Mouse (Mus musculus): ENCODE measurements around the gene Sgcd. TPM values are rescaled to one million over a fixed set of nuclear protein-coding genes. Genes with fewer than 3 reads are reported as not detected.

The Sgcd gene
- polyA plus RNA-seq, 1 experiment from 2014 or later = 1.2 TPM

DNA sequence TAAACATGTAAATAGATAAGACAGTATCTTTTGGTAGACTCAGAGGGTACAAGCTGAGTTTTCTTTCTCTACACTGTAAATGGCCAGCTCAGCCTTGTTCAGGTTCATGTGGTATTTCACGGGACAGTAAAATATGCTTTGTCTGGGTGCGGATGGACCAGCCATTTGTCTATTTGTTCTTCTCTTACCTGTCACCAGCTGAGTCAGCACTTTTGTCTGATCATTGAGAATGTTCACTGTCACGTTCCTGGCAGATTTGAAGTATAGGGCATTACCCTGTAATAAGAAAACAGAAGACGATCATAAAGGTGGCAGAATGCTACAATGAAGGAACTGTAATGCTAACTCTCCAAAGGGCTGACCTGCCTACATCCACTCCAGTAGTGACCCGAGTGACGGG lies 856.4 kb downstream of the Sgcd start:
- WGBS = 86% methylated on average over 6 of the region's 6 CpGs
- Histone ChIP-seq H3K36me3 (ENCODE audit: control insufficient read depth, insufficient read depth) (no peaks in the 10 kb centered on the region), H3K27me3 (replicated peaks; ENCODE audit: control insufficient read depth, insufficient read depth, low read length) (no peaks in the 10 kb centered on the region), H3K9me3 (ENCODE audit: control insufficient read depth) (no peaks in the 10 kb centered on the region), H3K9ac (ENCODE audit: low read depth, low read length) (no peak overlapping the region), H3K4me2 (replicated peaks; ENCODE audit: low read depth) (no peak overlapping the region), H3K4me1 (replicated peaks; ENCODE audit: control insufficient read depth, insufficient read depth, low read length) (no peaks in the 10 kb centered on the region), H3K27ac (ENCODE audit: low read depth, low read length) (no peak overlapping the region), H3K4me3 (ENCODE audit: low read depth, low read length) (no peak overlapping the region)
- no peak for ATAC-seq
- TF ChIP-seq CTCF (IDR thresholded peaks at IDR 0.05; ENCODE audit: low read depth) = no peak

DNA sequence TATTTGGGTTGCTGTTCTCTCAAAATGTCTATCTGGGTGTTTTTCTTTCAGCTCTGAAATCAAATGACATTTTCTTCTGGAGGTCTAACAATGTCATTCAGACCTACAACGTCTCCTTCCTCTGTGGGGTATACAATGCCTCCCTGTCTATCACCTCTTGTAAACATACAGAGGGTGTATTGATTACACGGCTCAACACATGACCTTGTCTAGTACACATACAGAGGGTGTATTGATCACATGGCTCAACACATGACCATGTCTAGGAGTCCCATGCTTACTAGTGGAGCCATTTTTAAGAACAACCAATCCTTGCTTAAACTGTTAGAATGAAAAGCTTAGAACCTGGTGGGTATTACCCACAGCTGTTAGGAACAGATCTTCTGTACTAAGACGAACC lies 858.3 kb downstream of the Sgcd start:
- Histone ChIP-seq H3K36me3 (ENCODE audit: control insufficient read depth, insufficient read depth) (no peaks in the 10 kb centered on the region), H3K9me3 (ENCODE audit: control insufficient read depth) (no peaks in the 10 kb centered on the region), H3K27me3 (replicated peaks; ENCODE audit: control insufficient read depth, insufficient read depth, low read length) (no peaks in the 10 kb centered on the region), H3K4me2 (replicated peaks; ENCODE audit: low read depth) (no peak overlapping the region), H3K9ac (ENCODE audit: low read depth, low read length) (no peak overlapping the region), H3K4me3 (ENCODE audit: low read depth, low read length) (no peak overlapping the region), H3K27ac (ENCODE audit: low read depth, low read length) (no peak overlapping the region), H3K4me1 (replicated peaks; ENCODE audit: control insufficient read depth, insufficient read depth, low read length) (no peaks in the 10 kb centered on the region)
- ATAC-seq = no peak
- WGBS = 50% methylated on average over 3 of the region's 3 CpGs
- no peak for TF ChIP-seq CTCF (IDR thresholded peaks at IDR 0.05; ENCODE audit: low read depth)

DNA sequence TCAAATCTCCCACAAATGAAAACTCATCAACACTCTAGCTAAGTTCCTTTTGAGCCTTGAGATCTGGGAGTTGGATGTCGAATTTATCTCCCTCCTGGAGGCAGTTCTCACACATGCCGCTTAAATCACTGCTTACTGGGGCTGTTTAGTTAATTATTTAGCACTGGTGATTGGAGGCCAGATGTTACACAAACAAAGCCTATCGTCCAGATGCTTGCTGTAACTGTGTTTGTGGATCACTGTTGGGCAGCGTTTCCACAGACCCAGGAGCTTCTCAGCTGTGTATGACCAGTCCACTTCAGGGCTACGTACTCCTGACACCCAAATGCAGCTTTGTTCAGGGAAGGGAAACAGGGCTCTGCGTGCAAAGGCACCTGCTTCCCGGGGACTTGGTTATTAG lies 858.8 kb downstream of the Sgcd start:
- no peak for ATAC-seq
- 29% methylated on average over 7 of the region's 7 CpGs for WGBS
- Histone ChIP-seq H3K9me3 (ENCODE audit: control insufficient read depth) (no peaks in the 10 kb centered on the region), H3K27me3 (replicated peaks; ENCODE audit: control insufficient read depth, insufficient read depth, low read length) (no peaks in the 10 kb centered on the region), H3K9ac (ENCODE audit: low read depth, low read length) (no peak overlapping the region), H3K4me3 (ENCODE audit: low read depth, low read length) (no peak overlapping the region), H3K4me1 (replicated peaks; ENCODE audit: control insufficient read depth, insufficient read depth, low read length) (no peaks in the 10 kb centered on the region), H3K36me3 (ENCODE audit: control insufficient read depth, insufficient read depth) (no peaks in the 10 kb centered on the region), H3K27ac (ENCODE audit: low read depth, low read length) (no peak overlapping the region), H3K4me2 (replicated peaks; ENCODE audit: low read depth) (no peak overlapping the region)
- TF ChIP-seq CTCF (IDR thresholded peaks at IDR 0.05; ENCODE audit: low read depth) = no peak

DNA sequence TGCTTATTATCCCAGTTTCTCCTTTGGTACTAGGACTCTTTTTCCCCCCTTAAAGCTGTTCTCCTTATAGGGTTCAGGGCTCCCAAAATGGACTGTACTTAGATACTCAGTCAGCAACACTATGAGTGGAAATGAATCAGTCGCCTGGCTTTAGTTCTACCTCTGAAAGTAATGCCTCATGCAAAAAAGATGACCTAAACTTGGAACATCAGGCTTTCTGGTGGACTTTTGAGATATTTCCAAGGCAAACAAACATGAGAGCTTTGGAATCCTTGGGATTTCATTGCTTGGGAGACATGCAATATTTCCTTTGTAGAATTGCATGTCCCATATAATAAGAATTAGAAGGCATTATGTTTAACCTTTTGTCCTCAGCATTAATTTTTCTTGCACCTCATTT lies 859.6 kb downstream of the Sgcd start:
- H3K4me3 ChIP-seq (ENCODE audit: low read depth, low read length) = no peak overlapping the region
- H3K27ac ChIP-seq (ENCODE audit: low read depth, low read length) = no peak overlapping the region
- no peak for TF ChIP-seq CTCF (IDR thresholded peaks at IDR 0.05; ENCODE audit: low read depth)
- H3K36me3 ChIP-seq (ENCODE audit: control insufficient read depth, insufficient read depth) = no peaks in the 10 kb centered on the region
- 78% methylated on average over 1 of the region's 1 CpGs for WGBS
- no peaks in the 10 kb centered on the region for H3K27me3 ChIP-seq (replicated peaks; ENCODE audit: control insufficient read depth, insufficient read depth, low read length)
- H3K9me3 ChIP-seq (ENCODE audit: control insufficient read depth) = no peaks in the 10 kb centered on the region
- H3K4me2 ChIP-seq (replicated peaks; ENCODE audit: low read depth) = no peak overlapping the region
- H3K4me1 ChIP-seq (replicated peaks; ENCODE audit: control insufficient read depth, insufficient read depth, low read length) = no peaks in the 10 kb centered on the region
- no peak for ATAC-seq
- no peak overlapping the region for H3K9ac ChIP-seq (ENCODE audit: low read depth, low read length)

DNA sequence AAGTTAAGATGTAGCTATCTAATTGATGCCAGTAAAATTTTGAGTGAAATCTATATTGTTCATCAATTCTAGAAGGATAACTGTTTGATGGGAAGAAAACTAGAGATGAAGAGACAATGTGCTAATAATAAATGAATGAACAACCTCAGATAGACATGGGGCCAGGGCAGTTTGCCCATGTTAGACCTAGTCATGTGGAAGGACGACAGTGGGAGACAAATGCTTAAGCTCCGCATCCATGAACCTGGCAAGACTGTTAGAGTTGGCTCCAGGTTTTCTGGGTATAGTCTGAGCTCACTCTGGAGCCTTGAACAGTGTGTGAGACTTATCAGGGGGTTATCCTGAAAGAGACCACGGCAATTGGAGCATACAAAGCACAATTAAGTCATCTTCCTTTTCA lies 860.4 kb downstream of the Sgcd start:
- Histone ChIP-seq H3K36me3 (ENCODE audit: control insufficient read depth, insufficient read depth) (no peaks in the 10 kb centered on the region), H3K27me3 (replicated peaks; ENCODE audit: control insufficient read depth, insufficient read depth, low read length) (no peaks in the 10 kb centered on the region), H3K4me2 (replicated peaks; ENCODE audit: low read depth) (no peak overlapping the region), H3K4me1 (replicated peaks; ENCODE audit: control insufficient read depth, insufficient read depth, low read length) (no peaks in the 10 kb centered on the region), H3K9me3 (ENCODE audit: control insufficient read depth) (no peaks in the 10 kb centered on the region), H3K27ac (ENCODE audit: low read depth, low read length) (no peak overlapping the region), H3K9ac (ENCODE audit: low read depth, low read length) (no peak overlapping the region), H3K4me3 (ENCODE audit: low read depth, low read length) (no peak overlapping the region)
- 85% methylated on average over 3 of the region's 3 CpGs for WGBS
- TF ChIP-seq CTCF (IDR thresholded peaks at IDR 0.05; ENCODE audit: low read depth) = no peak
- no peak for ATAC-seq

DNA sequence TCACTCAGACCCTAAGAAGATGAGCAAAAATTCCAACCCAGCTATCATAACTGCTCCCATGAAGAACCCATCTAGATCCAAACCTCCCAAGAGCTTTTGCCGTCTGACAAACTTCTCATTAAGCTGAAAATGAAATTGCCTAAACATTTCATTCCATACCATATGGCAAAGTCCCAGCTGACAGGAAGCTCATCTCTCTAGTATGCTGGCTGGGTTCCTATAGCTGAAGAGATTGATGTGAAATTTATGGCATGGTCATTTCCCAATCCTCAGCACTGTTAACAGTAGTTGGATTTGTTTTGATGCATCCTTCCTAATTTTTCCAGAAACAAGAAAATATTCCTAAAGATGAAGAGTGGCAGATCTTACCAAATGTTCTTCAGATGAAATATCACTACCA lies 867.9 kb downstream of the Sgcd start:
- TF ChIP-seq CTCF (IDR thresholded peaks at IDR 0.05; ENCODE audit: low read depth) = no peak
- no peak for ATAC-seq
- H3K36me3 ChIP-seq (ENCODE audit: control insufficient read depth, insufficient read depth) = no peaks in the 10 kb centered on the region
- H3K4me3 ChIP-seq (ENCODE audit: low read depth, low read length) = no peak overlapping the region
- no peaks in the 10 kb centered on the region for H3K27me3 ChIP-seq (replicated peaks; ENCODE audit: control insufficient read depth, insufficient read depth, low read length)
- WGBS = 61% methylated on average over 1 of the region's 1 CpGs
- H3K9ac ChIP-seq (ENCODE audit: low read depth, low read length) = no peak overlapping the region
- no peaks in the 10 kb centered on the region for H3K9me3 ChIP-seq (ENCODE audit: control insufficient read depth)
- H3K4me1 ChIP-seq (replicated peaks; ENCODE audit: control insufficient read depth, insufficient read depth, low read length) = no peaks in the 10 kb centered on the region
- H3K4me2 ChIP-seq (replicated peaks; ENCODE audit: low read depth) = no peak overlapping the region
- no peak overlapping the region for H3K27ac ChIP-seq (ENCODE audit: low read depth, low read length)

DNA sequence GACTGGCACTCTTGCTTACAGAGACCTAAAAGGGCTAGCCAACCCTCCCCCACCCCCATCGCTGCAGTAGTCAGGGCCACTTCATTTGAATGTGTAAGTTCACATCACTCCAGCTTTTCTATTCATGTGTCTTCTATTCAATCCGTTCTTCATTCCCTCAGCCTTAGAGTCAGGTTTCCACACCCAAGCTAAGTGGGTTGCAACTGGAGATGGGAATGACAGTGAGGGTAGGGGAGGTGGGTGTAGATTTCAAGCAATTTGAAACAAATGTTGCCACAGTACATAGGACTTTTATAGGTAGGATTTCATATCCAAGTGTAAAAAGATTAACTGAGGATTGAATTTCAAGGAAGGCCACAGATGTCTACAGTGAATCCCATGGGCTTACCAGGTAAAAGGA lies 870.9 kb downstream of the Sgcd start:
- no peak for TF ChIP-seq CTCF (IDR thresholded peaks at IDR 0.05; ENCODE audit: low read depth)
- no peak for ATAC-seq
- no peaks in the 10 kb centered on the region for H3K27me3 ChIP-seq (replicated peaks; ENCODE audit: control insufficient read depth, insufficient read depth, low read length)
- H3K9ac ChIP-seq (ENCODE audit: low read depth, low read length) = no peak overlapping the region
- no peak overlapping the region for H3K4me2 ChIP-seq (replicated peaks; ENCODE audit: low read depth)
- no peaks in the 10 kb centered on the region for H3K36me3 ChIP-seq (ENCODE audit: control insufficient read depth, insufficient read depth)
- no peak overlapping the region for H3K27ac ChIP-seq (ENCODE audit: low read depth, low read length)
- no peaks in the 10 kb centered on the region for H3K4me1 ChIP-seq (replicated peaks; ENCODE audit: control insufficient read depth, insufficient read depth, low read length)
- no peak overlapping the region for H3K4me3 ChIP-seq (ENCODE audit: low read depth, low read length)
- WGBS = 59% methylated on average over 2 of the region's 2 CpGs
- no peaks in the 10 kb centered on the region for H3K9me3 ChIP-seq (ENCODE audit: control insufficient read depth)
